Mouse (Mus musculus) cerebellum, adult 2 months (tissue): ENCODE results near the gene Metrnl.

Experiments used
- CTCF ChIP-seq: fragments of 200-500 bp; IDR thresholded peaks from 2 replicates; pipeline ENCODE4 v1.5.1; 2011; ENCODE audit warnings: low read depth, mild to moderate bottlenecking, control low read depth, low read length, moderate library complexity, borderline replicate concordance; ENCODE audit not compliant: insufficient read depth
- POLR2A ChIP-seq: fragments of 200-500 bp; IDR thresholded peaks from 2 replicates; pipeline ENCODE4 v1.6.1; 2011; ENCODE audit warnings: low read length, control low read depth, borderline replicate concordance; ENCODE audit not compliant: insufficient read depth

DNA sequence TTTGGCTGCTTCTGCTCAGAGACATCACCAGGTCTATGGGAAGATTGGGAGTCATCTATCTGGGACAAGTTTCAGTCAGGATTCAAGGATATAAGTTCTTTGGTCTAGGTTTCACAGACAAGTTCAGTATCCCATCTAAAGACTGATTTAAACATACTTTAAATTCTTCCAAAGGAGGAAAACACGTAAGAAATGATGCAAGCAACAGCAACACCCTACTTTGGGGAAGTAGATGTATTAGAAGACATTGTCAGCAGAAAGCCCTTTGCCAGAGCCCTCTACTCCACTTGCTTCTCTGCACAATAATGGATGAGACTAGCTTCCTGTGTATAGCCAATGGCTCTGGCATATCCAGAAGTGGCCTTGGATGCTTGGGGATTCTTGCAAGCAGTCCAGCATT is 41.8 kb downstream of the Metrnl start:
- no peak for TF ChIP-seq CTCF
- TF ChIP-seq POLR2A: no peak
